Mouse (Mus musculus) embryo, embryonic 10.5 days (tissue): ENCODE measurements around the gene Gm19935.

Experiments used
- DNase-seq: peaks from one replicate; pipeline ENCODE4 v3.0.0-alpha.2; 2015; ENCODE audit warnings: low spot score

Gm19935 gene

DNA sequence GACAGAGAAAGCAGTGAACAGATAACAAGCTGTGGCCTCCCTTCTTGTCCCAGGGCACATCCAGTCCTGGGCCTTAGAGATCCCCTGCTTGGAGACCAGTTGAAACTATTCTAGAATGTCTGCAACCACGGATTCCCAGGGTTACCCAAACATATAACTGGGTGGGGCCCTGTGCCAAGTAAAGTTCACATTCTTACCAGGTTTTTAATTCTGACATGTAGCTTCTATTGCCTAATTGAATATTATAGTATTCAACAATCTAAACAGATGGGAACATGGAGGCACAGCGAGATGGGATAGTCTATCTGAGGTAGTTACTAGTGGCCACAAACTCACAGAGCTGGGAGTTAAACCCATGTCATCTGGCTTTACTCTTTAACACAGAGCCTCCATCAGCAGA, at the start of gene Gm19935:
Gm19935 (minus strand) TSS at position 101 of the 400 bp plus-strand sequence.
- no peak for DNase-seq

DNA sequence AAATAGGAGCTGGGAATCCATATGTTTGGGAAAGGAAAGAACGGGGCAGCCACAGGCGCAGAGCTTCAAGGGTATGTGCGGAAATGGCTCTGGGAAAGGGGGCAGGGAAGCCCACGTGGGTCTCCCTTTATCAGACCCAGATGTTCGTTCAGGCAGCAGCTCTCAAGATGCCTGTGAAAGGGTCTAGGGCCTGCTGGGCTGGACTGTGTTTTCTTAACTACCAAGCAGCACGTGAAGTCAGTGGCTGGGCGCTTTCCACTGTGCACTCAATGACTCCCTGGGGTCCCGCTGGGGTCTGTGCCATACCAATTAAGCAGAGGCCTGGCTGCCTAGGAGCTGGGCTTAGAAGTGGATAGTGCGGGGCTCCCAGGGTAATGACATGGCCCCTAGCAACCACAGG, 44.8 kb upstream of the Gm19935 start:
- DNase-seq, result peak; percentile 92

DNA sequence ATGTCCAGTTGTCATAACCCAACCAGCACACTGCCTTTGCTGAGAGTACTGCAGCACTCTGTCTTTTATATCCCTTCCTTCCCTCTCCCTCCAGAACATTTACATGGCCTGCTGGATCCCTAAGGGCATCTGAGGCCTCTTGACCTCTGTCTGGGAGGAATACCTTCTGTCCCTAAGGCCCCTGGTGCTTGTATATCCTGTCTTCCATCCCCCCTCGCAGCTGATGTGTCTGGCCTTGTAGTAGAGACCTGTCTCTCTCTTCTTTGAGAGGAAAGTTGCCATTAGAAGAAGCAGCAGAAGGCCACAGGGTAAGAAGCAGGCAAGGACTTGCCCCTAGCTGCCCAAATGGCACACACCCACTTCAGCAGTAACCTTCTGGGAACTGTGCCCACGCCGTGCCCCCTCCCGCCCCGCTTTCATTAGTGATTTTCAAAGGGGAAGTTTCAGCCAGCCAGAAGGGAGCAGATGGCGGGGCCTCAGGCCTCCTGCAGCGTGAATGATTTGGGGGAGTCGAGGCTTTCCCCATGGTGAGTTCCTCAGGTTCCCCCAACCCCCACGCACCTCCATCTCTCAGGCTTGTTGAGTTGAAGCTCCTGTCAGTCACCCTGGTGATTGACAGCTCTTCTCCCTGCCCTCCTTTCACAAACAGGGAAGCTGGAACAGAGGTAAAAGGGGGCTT, 44.2 kb upstream of the Gm19935 start:
- DNase-seq, result peak; percentile 64

DNA sequence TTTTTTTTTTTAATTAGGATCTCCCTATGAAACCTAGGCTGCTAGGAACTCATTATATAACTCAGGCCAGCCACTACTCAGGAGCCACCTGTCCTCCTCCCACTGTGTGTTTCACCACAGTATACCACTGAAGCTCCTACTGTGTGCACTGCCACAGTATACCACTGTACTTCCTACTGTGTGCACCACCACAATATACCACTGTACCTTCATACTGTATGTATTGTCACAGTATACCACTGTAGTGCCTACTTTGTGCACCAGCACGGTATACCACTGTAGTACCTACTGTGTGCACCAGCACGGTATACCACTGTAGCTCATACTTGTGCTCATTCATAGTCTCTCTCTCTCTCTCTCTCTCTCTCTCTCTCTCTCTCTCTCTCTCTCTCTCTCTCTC, 40.9 kb upstream of the Gm19935 start:
- no peak for DNase-seq

DNA sequence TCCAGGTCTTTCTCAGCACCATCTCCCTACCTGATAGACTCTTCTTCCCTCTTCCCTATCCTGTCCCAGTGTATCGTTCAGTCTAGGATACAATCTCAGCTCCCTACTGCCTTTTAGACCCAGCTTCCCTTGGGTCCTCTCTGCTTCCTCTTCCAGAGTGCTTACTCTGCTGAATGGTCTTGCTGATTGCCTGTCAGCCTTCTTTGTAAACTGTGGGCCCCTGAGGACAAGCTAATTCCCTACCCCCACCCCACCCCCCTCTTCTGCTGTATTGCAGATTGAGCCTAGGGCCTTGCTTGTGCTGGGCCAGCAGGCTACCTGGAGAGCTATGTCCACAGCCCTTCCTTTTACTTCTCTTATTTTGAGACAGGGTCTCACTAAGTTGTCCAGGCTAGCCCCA, 39.8 kb upstream of the Gm19935 start:
- no peak for DNase-seq

DNA sequence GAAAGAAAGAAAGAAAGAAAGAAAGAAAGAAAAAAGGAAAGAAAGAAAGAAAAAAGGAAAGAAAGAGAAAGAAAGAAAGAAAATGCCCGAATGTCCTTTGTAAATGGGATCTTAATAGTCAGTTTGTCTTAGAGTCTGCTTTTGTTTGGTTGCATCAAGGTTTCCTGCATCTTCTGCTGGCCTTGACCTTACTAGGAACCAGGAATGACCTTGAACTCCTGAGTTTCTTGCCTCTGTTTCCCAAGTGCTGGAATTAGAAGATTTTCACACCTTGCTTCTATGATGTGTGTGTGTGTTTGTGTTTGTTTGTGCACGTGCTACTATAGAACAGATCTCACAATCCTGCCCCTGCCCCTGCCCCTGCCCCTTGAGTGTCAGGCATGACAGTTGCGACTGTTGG, 39.0 kb upstream of the Gm19935 start:
- DNase-seq, result no peak

DNA sequence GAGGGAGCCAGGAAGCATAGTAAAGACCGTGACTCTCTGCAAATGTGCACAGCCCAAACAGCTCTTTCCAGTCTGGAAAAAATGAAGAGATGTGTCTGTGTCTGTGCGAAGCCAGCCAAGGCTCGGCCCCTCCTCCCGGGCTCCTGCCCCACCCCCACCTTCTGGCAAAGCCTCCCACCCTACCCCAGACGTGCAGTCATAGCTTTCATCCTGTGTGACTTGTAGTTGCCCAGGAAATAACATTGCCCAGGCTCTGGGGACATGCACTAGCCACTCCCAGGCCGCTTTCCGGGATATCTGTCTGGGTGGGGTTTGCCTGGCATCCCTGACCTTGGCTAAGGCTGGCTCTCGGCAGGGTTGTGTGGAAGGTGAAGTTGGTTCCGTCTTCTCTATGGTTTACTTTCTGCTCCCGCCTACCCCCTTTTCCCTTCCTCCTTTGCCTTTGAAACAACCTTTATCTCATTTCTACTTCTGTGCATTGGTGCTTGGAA, 37.5 kb upstream of the Gm19935 start:
- peak; percentile 62 for DNase-seq

DNA sequence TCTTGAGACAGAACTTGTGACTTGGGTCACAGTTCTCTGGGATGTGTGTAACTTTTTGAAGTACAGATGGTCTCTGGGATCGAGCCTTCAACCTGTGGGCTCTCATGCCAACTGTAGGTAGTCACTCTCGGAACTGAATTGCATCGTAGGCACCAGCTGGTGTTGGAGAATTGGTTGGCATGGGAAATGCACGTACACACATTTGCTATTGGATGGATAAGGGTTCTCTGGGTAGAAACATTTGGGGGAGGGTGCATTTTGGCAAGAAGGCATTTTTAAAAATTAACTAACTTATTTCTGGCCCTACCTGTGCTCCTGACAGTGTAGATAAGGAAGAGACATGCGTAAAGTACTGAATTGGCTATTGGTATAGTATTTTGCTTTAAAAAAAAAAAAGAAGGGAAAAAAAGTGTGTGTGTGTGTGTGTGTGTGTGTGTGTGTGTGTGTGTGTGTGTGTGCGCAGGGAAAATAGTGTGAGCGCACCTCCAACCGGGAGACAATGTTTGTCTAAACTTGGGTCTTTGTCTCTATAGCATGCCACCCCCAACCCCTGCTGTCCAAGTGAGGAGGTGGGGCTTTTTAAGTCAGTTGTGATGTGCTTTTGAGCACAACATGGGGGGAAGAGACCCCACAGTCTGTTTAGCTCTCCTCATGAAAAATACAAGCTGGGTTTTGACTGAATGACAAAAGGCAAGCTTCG, 36.9 kb upstream of the Gm19935 start:
- no peak for DNase-seq

DNA sequence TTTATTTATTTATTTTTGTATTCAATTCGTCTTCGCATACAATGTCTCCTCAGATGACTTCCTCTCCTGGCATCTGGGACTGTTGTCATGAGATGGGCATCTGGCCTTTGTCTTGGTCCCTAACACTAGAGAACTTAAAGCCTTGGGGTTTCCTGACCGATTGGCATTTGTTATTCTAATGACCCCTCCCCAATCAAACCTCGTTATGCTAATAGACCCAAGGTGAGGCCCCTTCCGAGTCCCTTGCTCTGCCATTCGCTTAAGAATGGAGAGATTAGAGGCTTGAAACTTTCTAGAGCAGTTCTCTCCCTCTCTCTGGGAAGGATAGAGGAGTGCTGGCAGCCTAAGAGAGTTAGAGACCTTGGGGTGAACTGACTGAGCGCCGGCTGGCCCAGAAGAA, 34.4 kb upstream of the Gm19935 start:
- no peak for DNase-seq

DNA sequence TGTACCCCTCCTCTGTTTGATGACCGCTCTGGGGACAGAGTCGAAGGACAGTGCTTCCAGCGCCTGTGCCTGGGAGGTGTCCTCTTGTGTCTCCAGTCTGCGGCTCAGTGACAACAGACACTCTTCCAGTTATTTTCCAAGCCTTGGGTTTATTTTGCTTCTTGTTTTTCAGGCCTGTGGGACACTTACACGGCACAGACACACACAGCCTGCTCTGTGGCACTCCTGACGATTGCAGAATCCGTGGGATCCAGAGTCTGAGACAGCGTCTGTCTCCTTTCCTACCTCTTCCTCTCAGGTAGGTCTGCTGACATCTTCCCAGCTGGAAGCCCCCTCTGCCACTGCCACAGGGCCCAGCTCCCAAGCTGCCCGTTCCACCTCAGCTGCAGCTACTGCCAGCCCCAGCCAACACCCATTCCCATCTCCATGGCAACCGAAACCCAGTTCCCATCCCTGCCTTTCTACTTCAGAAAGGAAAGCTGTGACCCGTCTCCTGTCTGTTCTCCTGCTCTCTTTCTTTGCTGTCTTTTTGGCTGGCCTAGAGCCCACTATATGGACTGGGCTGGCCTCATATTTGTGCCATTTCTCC, 32.4 kb upstream of the Gm19935 start:
- DNase-seq, result peak; percentile 54

DNA sequence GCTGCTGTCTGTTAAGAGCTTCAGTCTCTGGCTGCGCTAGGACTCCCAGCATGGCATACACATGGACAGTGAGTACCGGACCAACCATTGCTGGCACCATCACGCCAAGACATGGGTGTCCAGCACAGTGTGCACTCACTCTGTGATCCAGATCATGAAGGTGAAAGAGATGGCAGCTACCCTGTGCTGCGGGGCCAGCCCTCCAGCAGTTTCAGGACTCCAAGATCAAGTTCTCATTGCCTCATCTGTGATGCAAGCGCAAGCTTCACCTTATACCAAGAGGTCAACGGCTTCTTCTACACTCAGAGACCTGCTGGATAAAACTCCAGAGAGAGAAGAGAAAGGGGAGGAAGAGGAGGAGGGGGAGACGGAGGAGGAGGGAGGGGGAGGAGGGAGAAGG, 30.8 kb upstream of the Gm19935 start:
- DNase-seq, result no peak

DNA sequence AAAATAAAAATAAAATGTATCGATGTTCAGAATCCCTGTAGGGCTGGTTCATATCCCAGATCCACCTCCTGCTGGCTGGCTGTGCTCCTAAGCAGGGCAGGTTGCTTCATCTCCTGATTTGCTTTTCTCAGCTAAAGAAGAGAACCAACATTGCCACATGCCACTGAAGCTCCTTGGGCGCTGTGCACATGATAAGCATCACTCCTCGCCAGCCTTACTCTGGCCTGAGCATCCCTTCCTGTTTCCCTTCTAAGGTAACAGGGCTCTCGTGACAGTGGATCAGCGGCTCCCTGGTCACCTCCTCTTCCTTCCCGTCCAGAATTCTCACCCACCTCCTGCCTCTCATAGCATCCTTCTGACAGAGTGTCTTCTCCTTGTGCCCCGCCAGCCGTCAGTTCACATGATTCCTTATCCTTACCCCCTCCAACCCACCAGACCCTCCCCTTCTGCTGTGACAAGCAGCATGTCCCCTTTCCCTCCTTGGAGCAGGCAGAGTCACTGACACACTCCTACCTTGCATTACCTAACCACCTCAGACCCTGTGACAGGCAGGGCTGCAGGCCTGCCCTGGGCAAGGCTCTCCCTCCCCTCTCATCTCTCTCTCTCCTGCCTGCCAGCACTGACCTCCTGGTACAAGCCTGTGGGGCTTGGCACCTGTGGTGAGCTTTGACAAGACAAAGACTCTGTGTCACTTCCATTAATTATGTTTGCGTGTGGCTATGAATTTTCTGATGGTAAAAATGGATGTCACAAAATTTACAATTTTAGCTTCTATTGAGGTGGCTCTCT, 27.2 kb upstream of the Gm19935 start:
- DNase-seq, result no peak

DNA sequence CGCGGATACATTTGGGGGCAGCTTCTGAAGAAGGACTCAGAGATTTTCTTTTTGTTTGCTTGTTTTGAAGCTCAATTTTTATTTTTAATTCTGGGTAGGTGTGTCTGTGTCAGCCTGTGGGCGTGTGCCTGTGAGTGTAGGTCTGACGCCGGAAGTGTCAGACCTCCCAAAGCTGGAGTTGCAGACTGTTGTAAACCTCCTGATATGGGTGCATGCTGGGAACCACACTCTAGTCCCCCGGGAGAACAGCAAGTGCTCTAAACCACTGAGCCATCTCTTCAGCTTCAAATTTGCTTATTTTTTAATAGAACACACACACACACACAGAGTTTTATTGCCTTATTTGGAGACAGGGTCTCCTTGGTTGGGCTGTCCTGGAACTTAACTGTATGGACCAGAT, 25.9 kb upstream of the Gm19935 start:
- DNase-seq, result no peak

DNA sequence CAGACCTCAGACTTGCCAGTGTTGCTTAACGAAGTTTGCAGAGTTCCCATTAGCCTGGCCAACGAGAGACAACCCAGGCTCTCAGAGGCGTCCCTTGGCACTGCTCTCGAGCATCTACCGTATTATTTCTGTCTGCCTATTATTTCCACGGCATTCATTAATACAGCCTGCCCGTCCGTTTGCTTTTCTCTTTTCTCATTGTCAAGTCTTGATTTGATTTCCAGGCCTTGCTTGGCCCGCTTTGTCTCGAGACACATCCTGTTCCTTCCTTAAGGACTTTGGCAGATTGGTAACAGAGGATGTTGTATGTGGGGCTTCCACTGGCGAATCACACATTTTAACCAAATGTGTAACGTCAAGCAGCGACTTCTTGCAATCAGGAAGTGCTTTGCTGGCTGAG, 24.1 kb upstream of the Gm19935 start:
- no peak for DNase-seq

DNA sequence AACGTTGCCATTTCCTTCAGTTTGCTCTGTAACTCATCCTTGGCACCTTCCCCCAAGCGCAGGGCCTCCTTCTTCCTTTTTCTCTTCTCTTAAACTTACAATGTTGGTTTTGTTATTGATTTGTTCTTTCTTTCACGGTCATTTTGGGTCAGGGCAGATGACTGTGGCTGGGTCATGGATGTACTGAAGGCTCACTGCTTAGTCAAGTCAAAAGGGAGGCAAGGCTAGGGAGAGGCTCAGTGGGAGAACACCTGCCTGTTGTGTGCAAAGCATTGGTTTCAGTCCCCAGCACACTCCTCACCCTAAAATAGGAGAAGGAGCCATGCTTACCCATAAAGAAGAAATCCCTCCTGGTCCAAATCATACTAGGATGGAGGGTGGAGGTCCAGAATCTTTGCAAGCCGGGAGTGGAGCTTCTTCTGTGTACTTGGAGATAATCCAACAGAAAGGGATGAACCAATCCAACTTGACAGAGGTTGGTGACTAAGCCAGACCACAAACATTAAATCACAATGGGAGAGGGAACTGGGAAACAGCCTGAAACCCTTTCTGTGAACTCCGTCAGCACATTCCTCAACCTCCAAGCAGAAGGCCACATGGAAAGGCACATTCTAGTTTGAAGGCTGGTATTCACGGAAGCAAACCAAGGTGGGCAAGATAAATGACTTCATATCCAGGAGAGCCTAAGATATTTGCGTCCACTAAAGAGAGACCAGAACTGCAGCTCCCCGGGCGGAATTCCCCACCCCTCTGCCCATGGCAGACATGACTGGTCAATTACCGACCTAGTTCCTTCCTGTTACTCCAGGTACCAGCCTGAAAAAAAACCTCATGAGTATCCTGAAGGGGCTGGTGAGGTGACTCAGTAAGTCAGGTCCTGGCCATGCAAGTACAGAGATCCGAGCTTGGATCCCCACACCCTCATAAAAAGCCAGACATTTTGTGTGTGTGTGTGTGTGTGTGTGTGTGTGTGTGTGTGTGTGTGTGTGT, 22.8 kb upstream of the Gm19935 start:
- no peak for DNase-seq

DNA sequence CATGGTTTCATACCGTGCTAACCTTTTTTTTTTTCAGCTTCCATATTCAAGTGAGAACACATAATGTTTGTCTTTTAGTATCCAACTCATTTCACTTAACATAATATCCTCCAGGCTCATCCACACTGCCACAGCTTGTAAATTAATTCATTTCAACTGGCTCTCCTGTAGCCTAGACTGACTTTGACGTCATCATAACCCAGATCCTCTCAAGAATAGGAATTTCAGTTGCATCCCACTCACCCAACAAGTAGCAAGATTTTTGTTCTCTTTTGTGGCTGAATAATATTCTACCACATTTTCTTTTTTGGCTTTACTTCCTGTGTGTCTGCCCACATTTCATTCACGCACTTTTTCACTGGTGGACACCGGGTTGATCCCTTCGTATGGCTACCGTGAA, 20.2 kb upstream of the Gm19935 start:
- no peak for DNase-seq

DNA sequence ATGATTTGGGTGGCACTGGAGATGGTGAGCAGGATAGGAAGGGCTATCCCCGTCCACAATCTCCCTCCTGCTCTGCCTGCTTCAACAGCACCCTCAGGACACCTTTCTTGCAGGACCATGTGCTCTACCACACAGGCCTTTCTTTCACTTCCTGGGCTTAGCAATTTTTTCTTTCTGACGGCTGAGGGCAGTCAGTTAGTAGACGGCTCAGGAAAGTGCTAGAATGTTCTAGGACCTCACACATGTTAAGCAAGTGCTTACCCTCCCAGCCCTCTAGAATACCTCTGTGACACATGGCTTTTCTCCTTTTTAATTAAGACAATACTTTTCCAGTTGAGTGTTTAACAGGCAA, 17.1 kb upstream of the Gm19935 start:
- no peak for DNase-seq

DNA sequence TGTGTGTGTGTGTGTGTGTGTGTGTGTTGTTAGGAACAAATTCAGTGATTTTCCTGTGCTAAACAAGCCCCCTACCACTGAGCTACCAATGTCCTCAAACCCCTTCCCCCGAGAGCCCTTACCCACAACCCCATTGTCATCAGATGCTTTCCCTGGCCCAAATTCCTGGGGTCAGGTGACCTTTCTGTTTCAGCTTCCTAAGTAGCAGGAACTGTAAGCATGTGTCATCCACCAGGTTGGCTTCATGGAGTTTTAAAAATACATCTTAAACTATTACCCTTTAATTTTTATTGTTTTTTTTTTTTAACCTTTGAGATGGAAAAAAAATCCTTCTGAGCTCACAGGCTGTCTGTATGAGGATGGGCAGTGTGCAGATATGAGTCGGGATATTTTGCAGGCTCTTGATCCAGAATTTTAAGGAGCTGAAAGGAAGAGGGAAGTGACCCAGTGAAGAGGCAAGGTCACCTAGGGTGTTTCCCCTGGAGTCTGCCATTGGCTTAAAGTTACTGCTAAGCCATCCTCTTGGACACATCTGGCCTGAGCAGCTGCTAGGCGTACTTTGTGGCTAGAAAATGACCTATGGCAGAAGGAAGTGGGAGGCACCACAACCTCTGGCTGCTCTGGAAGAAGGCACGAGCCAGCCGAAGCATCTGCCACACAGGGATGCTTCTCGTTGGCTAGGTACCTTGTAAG, 16.6 kb upstream of the Gm19935 start:
- DNase-seq, result peak; percentile 30

DNA sequence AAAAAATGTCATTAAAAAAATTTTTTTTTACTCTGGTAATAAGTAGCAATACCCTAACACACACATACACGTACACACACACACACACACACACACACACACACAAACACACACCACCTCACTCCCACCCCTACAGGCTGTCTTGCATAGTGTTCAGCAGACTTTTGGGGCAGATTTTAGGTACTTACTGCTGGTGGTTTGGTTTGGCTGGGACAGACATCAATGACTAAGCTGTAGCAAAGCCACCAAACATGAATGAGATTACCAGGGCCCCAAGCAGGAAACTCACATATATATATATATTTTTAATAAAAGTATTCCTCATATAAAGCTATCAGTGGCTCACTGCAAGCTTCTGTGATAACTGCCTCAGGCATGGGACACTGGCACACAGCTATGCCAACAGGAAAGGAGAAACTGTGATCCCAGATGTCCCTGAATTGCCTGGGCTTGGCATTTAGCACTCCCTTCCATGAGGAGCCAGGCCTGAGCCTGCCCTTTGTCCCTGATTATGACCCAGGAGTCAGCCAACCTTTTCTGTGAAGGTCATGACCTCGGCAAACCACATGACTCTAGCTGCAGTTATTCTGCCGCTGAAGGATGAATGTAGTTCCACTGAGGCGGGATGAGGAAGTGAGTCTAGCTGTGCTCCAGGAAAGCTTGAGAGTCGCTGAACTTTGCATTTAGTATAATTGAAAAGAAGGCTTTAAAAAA, 15.5 kb upstream of the Gm19935 start:
- DNase-seq, result peak; percentile 69

DNA sequence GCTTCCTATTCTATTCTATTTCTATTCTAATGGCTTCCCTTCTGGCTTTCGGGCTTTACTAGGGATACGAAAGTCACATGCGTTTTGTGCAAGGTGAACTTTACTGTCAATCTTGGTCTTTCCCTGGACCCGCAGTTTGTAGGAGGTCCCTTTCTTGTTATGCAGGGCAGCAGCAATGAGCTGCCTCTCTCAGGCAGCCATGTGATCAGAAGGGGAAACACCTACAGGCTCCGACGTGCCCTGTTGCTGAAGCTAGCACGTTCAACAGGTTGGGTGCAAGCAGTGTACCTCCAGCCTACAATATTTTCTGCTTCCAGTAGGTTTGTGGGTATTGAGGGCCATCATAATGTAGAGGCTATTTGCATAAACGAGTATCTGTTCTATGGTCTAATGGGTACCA, 13.8 kb upstream of the Gm19935 start:
- no peak for DNase-seq
